Mouse (Mus musculus): ENCODE results near the gene Trim67. TPM values are rescaled to one million over a fixed set of nuclear protein-coding genes. Genes with fewer than 3 reads are reported as not detected.
"Not testable (repeated sequence)": the region's sequence is repeated elsewhere in the genome, so short reads cannot be mapped to it uniquely, and the experiment has no call there.

The Trim67 gene
- total and polyA plus RNA-seq, 3 experiments = 0.08 TPM; not detected in 2

DNA sequence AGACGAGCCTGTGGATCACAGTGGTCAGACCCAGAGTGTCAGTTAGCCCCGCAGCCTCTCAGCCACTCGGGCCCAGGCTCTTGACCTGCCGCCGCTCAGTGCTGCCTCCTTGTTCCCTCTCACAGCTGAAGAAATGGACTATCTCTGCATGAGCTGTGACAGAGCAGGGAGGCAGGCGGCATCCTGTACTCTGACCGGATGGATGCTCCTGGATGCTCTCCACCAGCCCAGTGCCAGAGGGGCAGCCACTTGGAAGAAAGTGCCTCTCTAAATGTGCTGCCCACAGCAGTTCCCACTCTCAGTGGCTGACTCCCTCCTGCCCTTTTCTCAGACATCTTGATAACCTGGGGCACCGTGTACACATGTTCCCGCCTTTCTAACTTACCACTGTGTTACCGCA is 48.9 kb downstream of the Trim67 start:
- peaks cover 40 to 84% of the 10 kb centered on the region in 2 experiments for H3K36me3 ChIP-seq (replicated peaks in 1 of 2; ENCODE audit: control insufficient read depth in 1 of 2, insufficient read depth in 1 of 2, low read length in 1 of 2)
- H3K4me2 ChIP-seq (ENCODE audit: insufficient read depth, low read depth, poor library complexity, severe bottlenecking) = no peak overlapping the region
- TF ChIP-seq TBP (conservative IDR thresholded peaks at IDR 0.05; ENCODE audit: low read depth, low read length) (no peak), CHD1 (IDR thresholded peaks at IDR 0.05; ENCODE audit: low read depth, low read length) (no peak), SIN3A (IDR thresholded peaks at IDR 0.05; ENCODE audit: low read length) (no peak), EP300 (IDR thresholded peaks at IDR 0.05; ENCODE audit: low read length) (no peak), POLR2A (IDR thresholded peaks at IDR 0.05; ENCODE audit: low read depth, low read length) (no peak), MXI1 (IDR thresholded peaks at IDR 0.05; ENCODE audit: low read depth, low read length) (no peak), RCOR1 (conservative IDR thresholded peaks at IDR 0.05; ENCODE audit: low read depth, low read length) (no peak), NELFE (IDR thresholded peaks at IDR 0.05; ENCODE audit: low read depth, low read length) (no peak), PAX5 (IDR thresholded peaks at IDR 0.05; ENCODE audit: low read length) (no peak), MEF2A (IDR thresholded peaks at IDR 0.05; ENCODE audit: borderline replicate concordance, low read depth, low read length) (no peak), KAT2A (IDR thresholded peaks at IDR 0.05; ENCODE audit: insufficient replicate concordance, low read length) (no peak), ETS1 (conservative IDR thresholded peaks at IDR 0.05; ENCODE audit: low read depth, low read length) (no peak)
- no peak overlapping the region for H3K9ac ChIP-seq (ENCODE audit: insufficient read depth, low read depth)
- H3K27me3 ChIP-seq (replicated peaks) = no peaks in the 10 kb centered on the region
- peaks cover 3 to 14% of the 10 kb centered on the region in 2 experiments; a peak in 2 of 4 replicates for H3K4me1 ChIP-seq (ENCODE audit: control insufficient read depth in 1 of 2, insufficient read depth in 2 of 2)
- no peak overlapping the region for H3K4me3 ChIP-seq (replicated peaks in 1 of 3; ENCODE audit: low read depth in 2 of 3, low read length in 2 of 3, poor library complexity in 1 of 3)
- no peaks in the 10 kb centered on the region for H3K79me2 ChIP-seq (replicated peaks; ENCODE audit: control insufficient read depth, extremely low read depth, insufficient read depth, poor library complexity, severe bottlenecking)
- DNase-seq (ENCODE audit: extremely low read depth) = no peak
- dilution Hi-C loops (cut with MboI; ENCODE audit: extremely low pct_ligation_motif_present, extremely low pct_unique_long_range_greater_than_20kb, low sequenced_read_pairs) (no loop called here), in situ Hi-C loops (cut with MboI; ENCODE audit: low pct_ligation_motif_present, low pct_unique_long_range_greater_than_20kb, low sequenced_read_pairs) (no loop called here)
- H3K27ac ChIP-seq (ENCODE audit: insufficient read depth, low read depth) = no peak overlapping the region
- no peaks in the 10 kb centered on the region for H3K9me3 ChIP-seq (replicated peaks; ENCODE audit: low read length)

DNA sequence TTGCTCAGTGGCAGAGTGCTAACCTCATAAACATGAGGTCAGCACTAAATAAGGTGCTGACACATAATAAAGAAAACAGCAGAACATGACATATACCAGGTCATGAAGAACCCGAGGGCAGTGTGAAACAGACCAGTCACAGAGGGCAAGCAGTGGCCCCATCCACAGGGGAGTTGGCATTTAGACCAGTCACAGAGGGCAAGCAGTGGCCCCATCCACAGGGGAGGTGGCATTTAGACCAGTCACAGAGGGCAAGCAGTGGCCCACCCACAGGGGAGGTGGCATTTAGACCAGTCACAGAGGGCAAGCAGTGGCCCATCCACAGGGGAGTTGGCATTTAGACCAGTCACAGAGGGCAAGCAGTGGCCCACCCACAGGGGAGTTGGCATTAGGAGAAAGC is 50.0 kb downstream of the Trim67 start:
- DNase-seq (ENCODE audit: extremely low read depth); H3K4me1 ChIP-seq (ENCODE audit: control insufficient read depth in 1 of 2, insufficient read depth in 2 of 2); dilution Hi-C loops (cut with MboI; ENCODE audit: extremely low pct_ligation_motif_present, extremely low pct_unique_long_range_greater_than_20kb, low sequenced_read_pairs); H3K27ac ChIP-seq (ENCODE audit: insufficient read depth, low read depth); H3K79me2 ChIP-seq (replicated peaks; ENCODE audit: control insufficient read depth, extremely low read depth, insufficient read depth, poor library complexity, severe bottlenecking); H3K9me3 ChIP-seq (replicated peaks; ENCODE audit: low read length); H3K9ac ChIP-seq (ENCODE audit: insufficient read depth, low read depth); H3K4me2 ChIP-seq (ENCODE audit: insufficient read depth, low read depth, poor library complexity, severe bottlenecking); H3K27me3 ChIP-seq (replicated peaks); in situ Hi-C loops (cut with MboI; ENCODE audit: low pct_ligation_motif_present, low pct_unique_long_range_greater_than_20kb, low sequenced_read_pairs); H3K4me3 ChIP-seq (replicated peaks in 1 of 3; ENCODE audit: low read depth in 2 of 3, low read length in 2 of 3, poor library complexity in 1 of 3): not testable (repeated sequence)
- peaks cover 39 to 78% of the 10 kb centered on the region in 2 experiments for H3K36me3 ChIP-seq (replicated peaks in 1 of 2; ENCODE audit: control insufficient read depth in 1 of 2, insufficient read depth in 1 of 2, low read length in 1 of 2)

DNA sequence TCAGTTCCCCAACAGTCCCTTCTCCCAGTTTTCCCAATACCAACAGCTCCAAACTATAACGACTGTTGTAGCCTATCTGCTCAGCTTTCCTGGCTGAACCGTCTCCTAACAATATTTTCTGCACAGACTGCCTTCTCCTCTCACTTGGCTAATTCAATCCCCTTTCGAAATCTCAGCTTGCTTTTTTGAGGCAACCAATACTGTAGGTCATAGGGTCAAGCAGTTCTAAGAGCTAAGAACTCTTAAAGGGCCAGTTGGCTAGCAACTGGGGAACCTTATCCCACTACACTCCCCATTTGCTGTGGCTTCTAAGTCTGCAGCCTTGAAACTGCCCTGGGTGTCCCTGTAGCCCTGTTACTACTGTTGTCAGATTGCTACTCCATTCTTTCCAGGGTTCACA is 52.2 kb downstream of the Trim67 start:
- Histone ChIP-seq H3K4me2 (ENCODE audit: insufficient read depth, low read depth, poor library complexity, severe bottlenecking) (no peak overlapping the region), H3K36me3 (replicated peaks in 1 of 2; ENCODE audit: control insufficient read depth in 1 of 2, insufficient read depth in 1 of 2, low read length in 1 of 2) (peaks cover 19 to 56% of the 10 kb centered on the region in 2 experiments), H3K4me3 (replicated peaks in 1 of 3; ENCODE audit: low read depth in 2 of 3, low read length in 2 of 3, poor library complexity in 1 of 3) (no peak overlapping the region), H3K27me3 (replicated peaks) (no peaks in the 10 kb centered on the region), H3K27ac (ENCODE audit: insufficient read depth, low read depth) (no peak overlapping the region), H3K79me2 (replicated peaks; ENCODE audit: control insufficient read depth, extremely low read depth, insufficient read depth, poor library complexity, severe bottlenecking) (no peaks in the 10 kb centered on the region), H3K4me1 (ENCODE audit: control insufficient read depth in 1 of 2, insufficient read depth in 2 of 2) (peaks cover 3 to 8% of the 10 kb centered on the region in 2 experiments; a peak in 2 of 4 replicates), H3K9me3 (replicated peaks; ENCODE audit: low read length) (no peaks in the 10 kb centered on the region), H3K9ac (ENCODE audit: insufficient read depth, low read depth) (no peak overlapping the region)
- no peak for DNase-seq (ENCODE audit: extremely low read depth)
- in situ Hi-C loops (cut with MboI; ENCODE audit: low pct_ligation_motif_present, low pct_unique_long_range_greater_than_20kb, low sequenced_read_pairs) = no loop called here
- TF ChIP-seq NELFE (IDR thresholded peaks at IDR 0.05; ENCODE audit: low read depth, low read length) = no peak
- no peak for TF ChIP-seq POLR2A (IDR thresholded peaks at IDR 0.05; ENCODE audit: low read depth, low read length)
- TF ChIP-seq ZKSCAN1 (IDR thresholded peaks at IDR 0.05; ENCODE audit: borderline replicate concordance, low read depth, low read length) = no peak
- TF ChIP-seq POLR2AphosphoS2 (IDR thresholded peaks at IDR 0.05; ENCODE audit: low read depth, low read length) = no peak
- no peak for TF ChIP-seq NRF1 (IDR thresholded peaks at IDR 0.05; ENCODE audit: low read depth, low read length)
- no peak for TF ChIP-seq BHLHE40 (IDR thresholded peaks at IDR 0.05; ENCODE audit: low read depth, low read length)
- dilution Hi-C loops (cut with MboI; ENCODE audit: extremely low pct_ligation_motif_present, extremely low pct_unique_long_range_greater_than_20kb, low sequenced_read_pairs) = no loop called here
